Mouse (Mus musculus) heart, embryonic 16.5 days (tissue): ENCODE results near the gene Rasl11a. TPM values are rescaled to one million over a fixed set of nuclear protein-coding genes. Genes with fewer than 3 reads are reported as not detected.
"Not testable (repeated sequence)": the region's sequence is repeated elsewhere in the genome, so short reads cannot be mapped to it uniquely, and the experiment has no call there.

ENCODE experiments used
- ATAC-seq: fragments of 200-750 bp; cut with Nextera tagmentation; replicated peaks from 2 replicates; pipeline ENCODE4 v1.8.0; 2017; ENCODE audit warnings: moderate number of reproducible peaks; ENCODE audit not compliant: insufficient read depth, low FRiP score; ENCODE audit errors: extremely low read depth
- H3K27ac ChIP-seq: fragments of 300-500 bp; sonication (generic); 2 replicates; pipeline ENCODE4 v1.5.1; 2014; ENCODE audit warnings: mild to moderate bottlenecking, low read length, control low read depth, moderate library complexity
- H3K27me3 ChIP-seq: fragments of 300-500 bp; sonication (generic); 2 replicates; pipeline ENCODE4 v1.6.1; 2014; ENCODE audit warnings: low read length, mixed read lengths; ENCODE audit not compliant: control insufficient read depth, insufficient read depth
- H3K36me3 ChIP-seq: fragments of 300-500 bp; sonication (generic); 2 replicates; pipeline ENCODE4 v1.6.1; 2014; ENCODE audit not compliant: control insufficient read depth, insufficient read depth
- H3K4me1 ChIP-seq: fragments of 300-500 bp; sonication (generic); 2 replicates; pipeline ENCODE4 v1.6.1; 2014; ENCODE audit warnings: low read length, mixed read lengths; ENCODE audit not compliant: control insufficient read depth, insufficient read depth
- H3K4me2 ChIP-seq: fragments of 300-500 bp; sonication (generic); 2 replicates; pipeline ENCODE4 v1.6.1; 2014; ENCODE audit warnings: low read depth, mild to moderate bottlenecking, control low read depth, low read length
- H3K4me3 ChIP-seq: fragments of 300-500 bp; sonication (generic); 2 replicates; pipeline ENCODE4 v1.5.1; 2014; ENCODE audit warnings: mild to moderate bottlenecking, control low read depth, low read length
- H3K9ac ChIP-seq: fragments of 300-500 bp; sonication (generic); 2 replicates; pipeline ENCODE4 v1.6.1; 2014; ENCODE audit warnings: low read length, control low read depth
- H3K9me3 ChIP-seq: fragments of 300-500 bp; sonication (generic); replicated peaks from 2 replicates; pipeline ENCODE4 v1.6.1; 2016; ENCODE audit warnings: low read length; ENCODE audit not compliant: control insufficient read depth
- WGBS: fragments of 180-500 bp; shearing (Covaris S2); extraction: QIAGEN DNeasy Blood & Tissue Kit; methylation state at CpG from one replicate; pipeline ENCODE4 v1.1.7; 2014; 5-methylcytosine and 5-hydroxymethylcytosine counted together
- polyA plus RNA-seq: library from polyadenylated mRNA; unstranded; fragments of >200 nt; fragmentation: Nextera tagmentation; extraction: Ambion mirVana; gene quantifications from 2 replicates; pipeline ENCODE4 v1.2.1, GENCODE M21; 2015

Rasl11a gene
- polyA plus RNA-seq, 1 experiment from 2014 or later: 12.1 TPM

DNA sequence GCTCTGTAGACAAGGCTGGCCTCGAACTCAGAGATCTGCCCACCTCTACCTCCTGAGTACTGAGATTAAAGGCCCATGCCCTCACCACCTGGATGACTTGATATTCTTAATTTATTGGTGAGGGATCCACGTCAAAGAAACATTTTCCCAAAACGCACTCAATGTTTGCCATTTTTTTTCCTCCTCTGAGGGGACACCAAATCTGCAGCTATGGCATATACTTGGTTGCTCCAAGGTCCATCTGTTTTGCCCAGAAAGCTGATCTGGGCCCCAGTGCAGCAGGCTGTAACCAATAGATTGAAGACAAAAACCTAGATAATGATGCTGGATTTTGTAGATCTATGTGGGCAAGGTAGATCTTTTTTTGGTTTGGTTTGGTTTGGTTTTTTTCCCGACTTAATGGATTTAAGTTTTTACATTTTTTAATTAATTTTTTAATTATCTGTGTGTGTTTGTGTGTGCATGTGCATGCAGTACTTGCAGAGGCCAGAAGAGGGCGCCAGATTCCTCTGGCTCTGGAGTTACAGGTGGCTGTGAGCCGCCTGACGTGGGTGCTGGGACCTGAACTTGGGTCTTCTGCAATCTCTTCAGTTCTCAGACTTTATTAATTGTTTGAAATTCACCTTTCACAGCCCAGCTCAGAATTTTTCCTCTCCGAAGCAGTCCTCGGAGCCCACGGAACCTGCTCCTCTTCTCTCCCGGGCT lies 48.8 kb downstream of the Rasl11a start:
- Histone ChIP-seq H3K9me3 (peaks cover 6% of the 10 kb centered on the region; the same call in 1 of the 2 replicates), H3K9ac (no peak overlapping the region), H3K4me1 (no peaks in the 10 kb centered on the region), H3K27me3 (no peaks in the 10 kb centered on the region), H3K4me3 (no peak overlapping the region), H3K27ac (no peak overlapping the region), H3K4me2 (no peak overlapping the region), H3K36me3 (no peaks in the 10 kb centered on the region)
- no peak for ATAC-seq
- WGBS: 82% methylated on average over 11 of the region's 11 CpGs

DNA sequence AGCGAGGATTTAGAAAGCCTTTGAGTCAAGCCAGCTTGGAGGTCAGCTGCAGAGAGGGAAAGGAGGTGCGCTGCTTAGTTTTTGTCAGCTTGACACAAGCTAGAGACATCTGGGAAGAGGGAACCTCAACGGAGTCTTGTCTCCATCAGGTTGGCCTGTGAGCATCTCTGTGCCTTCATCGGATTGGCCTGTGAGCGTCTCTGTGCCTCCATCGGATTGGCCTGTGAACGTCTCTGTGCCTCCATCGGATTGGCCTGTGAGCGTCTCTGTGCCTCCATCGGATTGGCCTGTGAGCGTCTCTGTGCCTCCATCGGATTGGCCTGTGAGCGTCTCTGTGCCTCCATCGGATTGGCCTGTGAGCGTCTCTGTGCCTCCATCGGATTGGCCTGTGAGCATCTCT lies 50.8 kb downstream of the Rasl11a start:
- H3K27ac ChIP-seq, H3K4me3 ChIP-seq, ATAC-seq, H3K4me2 ChIP-seq, H3K4me1 ChIP-seq, H3K9ac ChIP-seq, H3K27me3 ChIP-seq, H3K9me3 ChIP-seq, H3K36me3 ChIP-seq: not testable (repeated sequence)
- WGBS: 89% methylated on average over 12 of the region's 16 CpGs

DNA sequence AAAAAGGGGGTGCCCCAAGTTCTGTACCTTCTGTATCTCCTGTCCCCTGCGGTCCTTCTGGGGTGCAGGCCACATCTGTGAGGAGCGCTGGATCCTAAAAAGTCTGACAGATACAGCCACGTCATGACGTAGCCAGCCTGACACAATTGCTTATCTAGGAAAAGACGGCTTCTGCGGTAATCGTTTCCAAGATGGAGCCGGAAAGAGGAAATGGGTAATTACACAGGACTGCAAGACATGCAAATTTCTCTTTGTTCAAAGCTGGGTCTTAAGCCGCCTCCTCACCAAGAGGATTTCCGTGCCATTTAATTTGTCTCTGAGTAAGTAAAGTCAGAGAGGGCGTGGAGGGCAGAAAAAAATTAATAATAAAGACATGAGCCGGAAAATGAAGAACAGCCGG lies 52.1 kb downstream of the Rasl11a start:
- no peak for ATAC-seq
- H3K4me1 ChIP-seq: no peaks in the 10 kb centered on the region
- H3K9ac ChIP-seq: no peak overlapping the region
- H3K4me3 ChIP-seq: no peak overlapping the region
- no peaks in the 10 kb centered on the region for H3K27me3 ChIP-seq
- WGBS: 59% methylated on average over 13 of the region's 13 CpGs
- H3K4me2 ChIP-seq: no peak overlapping the region
- no peaks in the 10 kb centered on the region for H3K36me3 ChIP-seq
- peaks cover 6% of the 10 kb centered on the region; the same call in 1 of the 2 replicates for H3K9me3 ChIP-seq
- no peak overlapping the region for H3K27ac ChIP-seq

Other genes with a start within 250 kb of the Rasl11a start
- gene Usp12, start 50.1 kb upstream of the Rasl11a start, polyA plus RNA-seq: 10.1 and 11.0 TPM in 2 replicates
- 279 and 290 TPM in 2 replicates for gene Rpl21, start 12.2 kb upstream of the Rasl11a start, polyA plus RNA-seq
- gene Gtf3a, start 103.6 kb downstream of the Rasl11a start, polyA plus RNA-seq: 83.4 and 86.0 TPM in 2 replicates
- 21.8 and 24.9 TPM in 2 replicates for gene Mtif3, start 118.7 kb downstream of the Rasl11a start, polyA plus RNA-seq
- 13.3 and 13.9 TPM in 2 replicates for gene Lnx2, start 231.5 kb downstream of the Rasl11a start, polyA plus RNA-seq
- gene Polr1d, start 232.0 kb downstream of the Rasl11a start, polyA plus RNA-seq: 87.3 and 89.8 TPM in 2 replicates